Mouse (Mus musculus) olfactory bulb, adult 2 months (tissue): ENCODE results near the gene Zbtb21. TPM values are rescaled to one million over a fixed set of nuclear protein-coding genes. Genes with fewer than 3 reads are reported as not detected.
A peak's percentile ranks its signal among the peaks of the same experiment; 100 is the strongest.

Source experiments
- H3K27ac ChIP-seq: fragments of 200-500 bp; 2 replicates; pipeline ENCODE4 v1.5.1; 2012; ENCODE audit warnings: low read depth, low read length; ENCODE audit not compliant: insufficient read depth
- H3K4me1 ChIP-seq: fragments of 200-500 bp; 2 replicates; pipeline ENCODE4 v1.6.1; 2012; ENCODE audit warnings: low read length; ENCODE audit not compliant: control insufficient read depth, insufficient read depth
- H3K4me3 ChIP-seq: fragments of 200-500 bp; 2 replicates; pipeline ENCODE4 v1.5.1; 2012; ENCODE audit warnings: mild to moderate bottlenecking, low read depth, low read length, moderate library complexity; ENCODE audit not compliant: insufficient read depth
- CTCF ChIP-seq: fragments of 200-500 bp; IDR thresholded peaks from 2 replicates; pipeline ENCODE4 v1.5.1; 2012; ENCODE audit warnings: low read depth, mild to moderate bottlenecking, low read length, moderate library complexity; ENCODE audit not compliant: insufficient read depth
- POLR2A ChIP-seq: fragments of 200-500 bp; IDR thresholded peaks from 2 replicates; pipeline ENCODE4 v1.6.1; 2012; ENCODE audit warnings: mild to moderate bottlenecking, low read depth, low read length, moderate library complexity; ENCODE audit not compliant: insufficient read depth
- WGBS: fragments of 180-500 bp; shearing (Covaris S2); methylation state at CpG from one replicate; pipeline ENCODE4 v1.1.7; 2018; 5-methylcytosine and 5-hydroxymethylcytosine counted together
- polyA plus RNA-seq: library from polyadenylated mRNA; stranded (reverse); fragments of >200 nt; gene quantifications from 2 replicates; pipeline ENCODE4 v1.2.4, GENCODE M21; 2012; ENCODE audit warnings: low replicate concordance; ENCODE audit not compliant: missing spikeins, insufficient read depth, insufficient read length

Zbtb21 gene
- polyA plus RNA-seq, 1 experiment = not detected

DNA sequence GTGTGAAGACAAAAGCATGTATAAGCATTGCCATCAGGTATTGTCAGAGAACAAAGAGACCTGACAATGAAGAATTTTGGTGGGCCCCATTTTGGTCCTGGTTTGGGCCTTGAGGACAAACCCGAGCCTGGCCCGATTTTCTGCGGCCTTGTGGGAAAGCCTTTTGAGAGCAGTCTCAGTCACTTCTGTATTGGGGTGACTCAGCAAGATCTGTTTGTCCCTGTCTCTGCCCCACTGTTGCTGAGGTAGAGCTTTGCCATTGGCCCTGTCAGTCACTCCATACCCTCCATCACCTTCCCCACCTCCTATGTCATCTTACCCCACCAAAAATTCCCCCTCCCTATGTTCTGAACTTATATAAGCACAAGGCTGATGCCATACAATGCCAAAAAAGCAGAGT, 15.3 kb upstream of the Zbtb21 start:
- Histone ChIP-seq H3K27ac (no peak overlapping the region), H3K4me1 (no peaks in the 10 kb centered on the region), H3K4me3 (no peak overlapping the region)
- 98% methylated on average over 3 of the region's 3 CpGs for WGBS
- TF ChIP-seq POLR2A (no peak), CTCF (no peak)

DNA sequence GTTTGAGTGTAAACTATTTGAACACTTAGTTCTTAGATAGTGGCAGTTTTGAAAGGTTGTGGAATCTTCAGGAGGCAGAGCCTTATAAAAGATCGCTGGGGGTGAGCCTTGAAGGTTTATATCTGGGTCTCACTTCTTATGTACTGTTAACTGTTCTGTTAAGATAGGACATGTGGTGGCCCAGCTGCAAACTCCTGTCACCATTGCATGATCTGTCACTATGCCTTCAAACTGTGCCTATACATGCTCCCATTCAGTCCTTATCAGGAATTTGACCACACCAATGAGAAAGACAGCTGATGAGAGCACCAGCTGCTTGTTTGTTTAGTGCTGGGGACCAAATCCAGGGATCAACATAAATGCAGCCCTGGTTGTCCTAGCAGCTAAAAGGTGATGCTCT, 14.9 kb upstream of the Zbtb21 start:
- Histone ChIP-seq H3K27ac (no peak overlapping the region), H3K4me1 (no peaks in the 10 kb centered on the region), H3K4me3 (no peak overlapping the region)
- WGBS = 70% methylated on average over 1 of the region's 1 CpGs
- no peak for TF ChIP-seq POLR2A

GRCm38 (mm10) chr16:97963956-97964540, 1.6 kb upstream of the Zbtb21 start:
- 68% methylated on average over 3 of the region's 3 CpGs for WGBS
- no peak for TF ChIP-seq POLR2A
- TF ChIP-seq CTCF = no peak
- H3K4me3 ChIP-seq = no peak overlapping the region

GRCm38 (mm10) chr16:97961381-97962150, 856 bp downstream of the Zbtb21 start:
- Histone ChIP-seq H3K27ac (peak overlapping the region; percentile 43; the same call in 1 of the 2 replicates), H3K4me3 (peak overlapping the region; percentile 86), H3K4me1 (no peaks in the 10 kb centered on the region)
- WGBS = 4% methylated on average over 36 of the region's 36 CpGs
- TF ChIP-seq POLR2A (no peak), CTCF (no peak)

More at GRCm38 (mm10) chr16:97963956-97964540, 1.6 kb upstream of the Zbtb21 start:
- Histone ChIP-seq H3K4me1 (no peaks in the 10 kb centered on the region), H3K27ac (no peak overlapping the region)

- TF ChIP-seq CTCF (no peak), POLR2A (no peak)
- WGBS = 78% methylated on average over 3 of the region's 3 CpGs
- H3K27ac ChIP-seq = no peak overlapping the region
- no peaks in the 10 kb centered on the region for H3K4me1 ChIP-seq
- H3K4me3 ChIP-seq = no peak overlapping the region
Observed at GRCm38 (mm10) chr16:97960348-97960747, 2.1 kb downstream of the Zbtb21 start.

DNA sequence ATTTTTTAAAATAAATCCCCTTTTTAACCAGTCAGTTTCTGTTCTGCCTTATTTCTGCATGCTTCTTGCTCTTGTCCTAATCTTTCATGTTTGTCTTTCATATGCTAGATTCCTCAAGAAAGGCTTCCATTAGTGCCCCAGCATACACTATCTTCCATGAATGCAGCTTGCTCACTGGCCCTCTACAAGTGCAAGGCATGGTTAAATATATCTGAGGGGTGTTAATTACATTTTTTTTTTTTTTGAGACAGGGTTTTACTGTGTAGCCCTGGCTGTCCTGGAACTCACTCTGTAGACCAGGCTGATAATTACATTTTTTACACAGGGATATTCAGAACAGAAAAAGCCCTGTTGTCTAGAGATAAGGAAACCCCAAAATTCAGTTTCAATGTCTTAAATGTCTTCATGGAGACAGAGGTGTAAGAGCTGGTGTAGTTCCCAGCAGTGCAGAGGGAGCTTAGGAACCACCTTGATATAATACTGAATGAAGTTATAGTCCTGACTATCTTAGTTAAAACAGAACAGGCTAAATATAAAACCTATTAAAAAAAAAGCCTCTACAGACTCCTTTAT, 3.9 kb downstream of the Zbtb21 start:
- TF ChIP-seq CTCF = no peak
- no peak overlapping the region for H3K4me3 ChIP-seq
- no peaks in the 10 kb centered on the region for H3K4me1 ChIP-seq
- no peak overlapping the region for H3K27ac ChIP-seq

- H3K27ac ChIP-seq = no peak overlapping the region
- no peak overlapping the region for H3K4me3 ChIP-seq
- H3K4me1 ChIP-seq = no peaks in the 10 kb centered on the region
- no peak for TF ChIP-seq POLR2A
- no peak for TF ChIP-seq CTCF
Observed at GRCm38 (mm10) chr16:97957626-97958025, 4.8 kb downstream of the Zbtb21 start.

DNA sequence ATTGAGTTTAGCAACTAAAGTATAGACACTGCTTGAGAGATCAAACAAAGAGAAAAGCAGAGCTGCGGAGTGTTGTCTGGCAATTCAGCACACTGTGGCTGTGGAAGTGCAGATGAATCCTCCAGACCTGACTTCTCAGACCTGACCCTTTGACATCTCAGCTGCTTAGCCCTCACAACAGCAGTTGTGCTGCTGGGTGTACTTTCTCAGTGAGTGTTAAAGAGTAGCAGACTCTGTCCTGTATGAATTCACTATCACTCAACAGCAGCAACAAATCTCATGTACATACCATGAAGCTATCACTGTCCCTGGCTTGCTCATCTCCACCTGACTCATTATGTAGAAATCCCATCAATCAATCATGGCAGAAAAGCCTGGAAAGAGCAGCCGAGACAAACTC, 6.4 kb downstream of the Zbtb21 start:
- TF ChIP-seq CTCF (no peak), POLR2A (no peak)
- 89% methylated on average over 2 of the region's 2 CpGs for WGBS
- Histone ChIP-seq H3K27ac (no peak overlapping the region), H3K4me3 (no peak overlapping the region), H3K4me1 (no peaks in the 10 kb centered on the region)

DNA sequence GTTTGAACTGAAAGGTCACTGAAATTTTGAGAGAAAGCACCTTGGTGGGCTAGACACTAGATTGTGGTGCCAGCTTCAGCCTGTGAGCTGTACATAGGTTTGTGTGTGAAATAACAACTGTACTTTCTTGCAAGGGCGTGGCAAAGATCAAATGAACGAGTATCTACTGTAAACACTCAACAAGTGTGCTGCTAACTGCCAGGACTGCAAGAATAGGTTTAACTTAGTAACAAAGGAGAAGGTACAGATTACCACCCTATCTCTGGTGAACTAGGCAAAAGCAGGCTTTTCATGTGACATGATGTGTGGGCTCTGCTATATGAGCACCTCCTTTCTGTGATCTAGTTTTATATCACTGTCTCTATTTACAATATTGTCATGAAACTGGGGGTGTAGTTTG, 9.1 kb downstream of the Zbtb21 start:
- TF ChIP-seq POLR2A = no peak
- TF ChIP-seq CTCF = no peak
- H3K27ac ChIP-seq = no peak overlapping the region
- H3K4me1 ChIP-seq = no peaks in the 10 kb centered on the region
- WGBS = 77% methylated on average over 2 of the region's 2 CpGs
- no peak overlapping the region for H3K4me3 ChIP-seq

DNA sequence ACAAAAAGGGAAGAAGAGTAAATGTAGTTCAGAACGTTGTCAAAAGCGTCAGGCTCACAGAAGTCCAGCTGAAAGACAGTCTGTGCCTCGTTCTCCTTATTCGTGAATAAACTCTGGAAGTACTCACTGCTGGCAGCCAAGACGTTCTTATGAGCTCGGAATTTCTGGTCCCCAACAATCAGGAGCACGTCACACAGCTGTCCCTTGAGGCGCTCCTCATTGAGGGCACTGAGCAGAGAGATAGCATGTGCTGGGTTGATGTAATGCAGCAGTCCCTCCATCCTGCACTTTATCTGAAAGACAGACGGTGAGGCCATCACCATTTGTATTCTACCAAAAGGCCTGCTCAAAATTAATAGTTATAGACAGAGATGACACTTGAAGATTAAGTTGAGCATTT, 9.6 kb downstream of the Zbtb21 start:
- Histone ChIP-seq H3K4me3 (no peak overlapping the region), H3K27ac (no peak overlapping the region), H3K4me1 (no peaks in the 10 kb centered on the region)
- 89% methylated on average over 9 of the region's 9 CpGs for WGBS
- no peak for TF ChIP-seq CTCF
- no peak for TF ChIP-seq POLR2A
